Mouse (Mus musculus) liver, embryonic 14.5 days (tissue): ENCODE data around the gene Nexn. TPM values are rescaled to one million over a fixed set of nuclear protein-coding genes. Genes with fewer than 3 reads are reported as not detected.

Source experiments
- ATAC-seq: fragments of 200-750 bp; cut with Nextera tagmentation; 2 replicates; pipeline ENCODE4 v1.8.0; 2017; ENCODE audit warnings: moderate number of reproducible peaks, mild to moderate bottlenecking, moderate library complexity; ENCODE audit not compliant: insufficient read depth
- DNase-seq, 3 experiments: peaks; one replicate each; pipeline ENCODE4 v3.0.0-alpha.2; 2012 to 2013; ENCODE audit warnings: low read depth in 3 of 3, low spot score in 3 of 3
- H3K27ac ChIP-seq: fragments of 300-500 bp; sonication (generic); 2 replicates; pipeline ENCODE4 v1.5.1; 2014; ENCODE audit warnings: moderate library complexity, mild to moderate bottlenecking, control low read depth, inconsistent platforms
- H3K27me3 ChIP-seq: fragments of 300-500 bp; sonication (generic); 2 replicates; pipeline ENCODE4 v1.6.1; 2014; ENCODE audit warnings: mild to moderate bottlenecking, low read length, moderate library complexity; ENCODE audit not compliant: control insufficient read depth, insufficient read depth
- H3K36me3 ChIP-seq: fragments of 300-500 bp; sonication (generic); replicated peaks from 2 replicates; pipeline ENCODE4 v1.6.1; 2014; ENCODE audit warnings: low read depth; ENCODE audit not compliant: control insufficient read depth, insufficient read depth
- H3K4me1 ChIP-seq, 2 experiments: fragments of 200-500 bp in 1 of 2; fragments of 300-500 bp in 1 of 2; sonication (generic) in 1 of 2; replicated peaks; 2 replicates each; pipeline ENCODE4 v1.6.1; 2012 to 2014; ENCODE audit warnings: antibody characterized with exemption in 1 of 2, inconsistent platforms in 1 of 2, low read length in 1 of 2; ENCODE audit not compliant: control insufficient read depth in 2 of 2, insufficient read depth in 2 of 2
- H3K4me2 ChIP-seq: fragments of 300-500 bp; sonication (generic); 2 replicates; pipeline ENCODE4 v1.6.1; 2014; ENCODE audit warnings: low read depth, mild to moderate bottlenecking, control low read depth, moderate library complexity
- H3K4me3 ChIP-seq, 2 experiments: fragments of 200-500 bp in 1 of 2; fragments of 300-500 bp in 1 of 2; sonication (generic) in 1 of 2; 2 replicates each; pipeline ENCODE4 v1.5.1; 2012 to 2014; ENCODE audit warnings: low read depth in 2 of 2, low read length in 2 of 2, mild to moderate bottlenecking in 2 of 2, control low read depth in 1 of 2, inconsistent platforms in 1 of 2, moderate library complexity in 1 of 2; ENCODE audit not compliant: insufficient read depth in 1 of 2
- H3K9ac ChIP-seq: fragments of 300-500 bp; sonication (generic); replicated peaks from 2 replicates; pipeline ENCODE4 v1.6.1; 2014; ENCODE audit warnings: mild to moderate bottlenecking, control low read depth, moderate library complexity
- H3K9me3 ChIP-seq: fragments of 300-500 bp; sonication (generic); 2 replicates; pipeline ENCODE4 v1.6.1; 2016; ENCODE audit warnings: low read length, mixed read lengths; ENCODE audit not compliant: control insufficient read depth
- CTCF ChIP-seq: IDR thresholded peaks from 2 replicates; pipeline ENCODE4 v1.5.1; 2016; ENCODE audit warnings: antibody characterized with exemption, low read depth, control low read depth
- EP300 ChIP-seq: IDR thresholded peaks from 2 replicates; pipeline ENCODE4 v1.6.1; 2016; ENCODE audit warnings: antibody characterized with exemption, low read depth
- WGBS: fragments of 180-500 bp; shearing (Covaris S2); extraction: QIAGEN DNeasy Blood & Tissue Kit; methylation state at CpG from one replicate; pipeline ENCODE4 v1.1.7; 2014; ENCODE audit not compliant: insufficient replicate concordance; 5-methylcytosine and 5-hydroxymethylcytosine counted together
- polyA plus RNA-seq, 2 experiments: library from polyadenylated mRNA; depleted of rRNA in 1 of 2; stranded (reverse) in 1 of 2; unstranded in 1 of 2; fragments of >200 nt; fragmentation: Nextera tagmentation in 1 of 2; extraction: Ambion mirVana in 1 of 2; gene quantifications; 2 replicates each; pipeline versions ENCODE4 v1.2.1 to v1.2.3; 2012 to 2014

Nexn gene
- polyA plus RNA-seq, 2 experiments: 0.25 to 0.69 TPM

GRCm38 (mm10) chr3:152271876-152272275 lies 5.7 kb upstream of the Nexn start:
- DNase-seq: no peak
- H3K27me3 ChIP-seq: peaks cover 11% of the 10 kb centered on the region
- WGBS: 67% methylated on average over 6 of the region's 6 CpGs
- no peaks in the 10 kb centered on the region for H3K9me3 ChIP-seq
- no peak overlapping the region for H3K27ac ChIP-seq
- no peak for ATAC-seq
- no peaks in the 10 kb centered on the region for H3K36me3 ChIP-seq
- H3K9ac ChIP-seq: no peak overlapping the region
- TF ChIP-seq EP300 (no peak), CTCF (no peak)
- no peak overlapping the region for H3K4me2 ChIP-seq
- H3K4me3 ChIP-seq: no peak overlapping the region
- H3K4me1 ChIP-seq: no peaks in the 10 kb centered on the region

DNA sequence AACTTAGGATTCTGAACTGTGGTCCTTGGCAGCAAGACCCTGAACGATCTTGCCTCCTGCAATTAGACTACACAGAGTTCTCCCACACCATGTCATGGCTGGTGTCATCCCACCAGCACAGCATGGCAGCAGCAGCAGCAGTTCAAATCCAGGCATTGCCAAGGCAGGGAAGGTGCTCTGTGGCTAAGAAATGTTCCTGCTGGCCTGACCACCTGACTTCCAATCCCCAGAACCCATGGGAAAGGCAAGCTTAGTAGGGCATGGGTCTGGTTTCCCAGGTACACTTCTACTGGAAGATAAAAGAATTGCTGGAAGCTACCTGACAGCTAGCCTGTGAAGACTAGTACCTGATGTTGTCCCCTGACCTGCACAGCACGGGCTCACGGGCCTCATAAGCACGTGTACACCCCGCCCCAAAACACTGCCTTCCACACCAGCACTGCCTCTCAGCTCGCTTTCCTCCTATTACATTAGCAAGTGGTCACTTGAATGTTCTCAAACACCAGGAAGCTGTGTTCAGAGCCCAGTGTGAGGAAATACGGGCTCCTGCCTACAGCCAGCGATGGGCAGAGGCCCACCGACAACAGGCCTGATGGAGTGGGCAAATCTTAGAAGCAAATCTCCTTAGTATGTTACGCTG lies 5.0 kb upstream of the Nexn start:
- Histone ChIP-seq H3K4me2 (no peak overlapping the region), H3K9me3 (no peaks in the 10 kb centered on the region), H3K27ac (no peak overlapping the region), H3K4me1 (no peaks in the 10 kb centered on the region), H3K27me3 (peaks cover 18% of the 10 kb centered on the region), H3K36me3 (no peaks in the 10 kb centered on the region), H3K9ac (no peak overlapping the region), H3K4me3 (no peak overlapping the region)
- TF ChIP-seq EP300 (no peak), CTCF (no peak)
- 80% methylated on average over 10 of the region's 10 CpGs for WGBS
- no peak for DNase-seq
- ATAC-seq: no peak

GRCm38 (mm10) chr3:152268099-152268498 lies 1.9 kb upstream of the Nexn start:
- Histone ChIP-seq H3K4me3 (no peak overlapping the region), H3K27me3 (peaks cover 49% of the 10 kb centered on the region), H3K36me3 (no peaks in the 10 kb centered on the region), H3K27ac (no peak overlapping the region), H3K9ac (no peak overlapping the region), H3K4me2 (no peak overlapping the region), H3K4me1 (peaks cover 0 to 2% of the 10 kb centered on the region in 2 experiments; a peak in 1 of 4 replicates), H3K9me3 (no peaks in the 10 kb centered on the region)
- 72% methylated on average over 14 of the region's 14 CpGs for WGBS
- DNase-seq (no peak), ATAC-seq (no peak)
- TF ChIP-seq CTCF (no peak), EP300 (no peak)

- Histone ChIP-seq H3K4me3 (peak overlapping the region; percentile 44 to 55), H3K27ac (no peak overlapping the region), H3K9me3 (no peaks in the 10 kb centered on the region), H3K9ac (no peak overlapping the region; the same call in 1 of the 2 replicates), H3K4me2 (peak overlapping the region; percentile 74), H3K36me3 (no peaks in the 10 kb centered on the region), H3K27me3 (peaks cover 56% of the 10 kb centered on the region), H3K4me1 (peaks cover 0 to 8% of the 10 kb centered on the region in 2 experiments; a peak in 2 of 4 replicates)
- peak; percentile 50; the same call in 1 of the 2 replicates for ATAC-seq
- TF ChIP-seq CTCF (no peak), EP300 (no peak)
- 2% methylated on average over 63 of the region's 63 CpGs for WGBS
- no peak for DNase-seq
Measured at GRCm38 (mm10) chr3:152265351-152266035, 657 bp downstream of the Nexn start.

DNA sequence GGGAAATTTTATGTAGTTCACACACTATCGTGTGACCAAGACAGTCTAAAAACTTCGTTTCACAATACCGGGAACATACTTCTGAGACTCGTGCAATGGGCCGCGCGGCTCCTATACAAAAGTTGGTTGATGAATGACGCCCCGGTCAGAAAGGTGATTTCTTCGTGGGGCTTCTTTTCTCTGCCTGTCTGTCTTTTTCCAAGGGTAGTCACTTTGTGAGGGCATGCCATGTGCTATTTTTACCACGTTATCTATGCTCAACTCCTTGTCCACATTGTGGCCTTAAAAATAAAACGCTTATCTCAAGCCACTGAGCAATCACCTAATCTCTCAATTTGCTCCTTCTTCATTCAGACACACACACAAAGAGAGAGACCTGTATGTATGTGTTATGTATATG lies 1.3 kb downstream of the Nexn start:
- Histone ChIP-seq H3K9ac (no peak overlapping the region), H3K4me1 (peaks cover 0 to 8% of the 10 kb centered on the region in 2 experiments; a peak in 2 of 4 replicates), H3K27ac (no peak overlapping the region), H3K27me3 (peaks cover 56% of the 10 kb centered on the region), H3K36me3 (no peaks in the 10 kb centered on the region), H3K9me3 (no peaks in the 10 kb centered on the region), H3K4me3 (peak overlapping the region in 1 of 2 experiments; percentile 55; a peak in 1 of 4 replicates), H3K4me2 (peak overlapping the region; percentile 74)
- WGBS: 47% methylated on average over 12 of the region's 12 CpGs
- TF ChIP-seq EP300 (peak; percentile 24; the same call in 1 of the 2 replicates), CTCF (no peak)
- DNase-seq: no peak
- ATAC-seq: peak; percentile 5; the same call in 1 of the 2 replicates
